Mouse (Mus musculus): Measurements from ENCODE around the gene Slc25a3. TPM values are rescaled to one million over a fixed set of nuclear protein-coding genes. Genes with fewer than 3 reads are reported as not detected.

The Slc25a3 gene
- polyA plus RNA-seq, 1 experiment: 232 TPM

GRCm38 (mm10) chr10:91101936-91102335 is 21.9 kb downstream of the Slc25a3 start:
- H3K4me1 ChIP-seq (ENCODE audit: control insufficient read depth, insufficient read depth, low read length): no peaks in the 10 kb centered on the region
- no peak for DNase-seq
- no peak overlapping the region for H3K4me3 ChIP-seq (replicated peaks; ENCODE audit: extremely low read depth, low read depth, low read length)
- TF ChIP-seq POLR2A (IDR thresholded peaks at IDR 0.05; ENCODE audit: borderline replicate concordance, extremely low read depth, low read depth, low read length) (no peak), CTCF (IDR thresholded peaks at IDR 0.05; ENCODE audit: insufficient read depth, low read length) (no peak)
- 95% methylated on average over 25 of the region's 25 CpGs for WGBS

- no peak for DNase-seq
- TF ChIP-seq POLR2A (IDR thresholded peaks at IDR 0.05; ENCODE audit: borderline replicate concordance, extremely low read depth, low read depth, low read length): no peak
- TF ChIP-seq CTCF (IDR thresholded peaks at IDR 0.05; ENCODE audit: insufficient read depth, low read length): no peak
- H3K4me1 ChIP-seq (ENCODE audit: control insufficient read depth, insufficient read depth, low read length): no peaks in the 10 kb centered on the region
- WGBS: 96% methylated on average over 1 of the region's 1 CpGs
- H3K4me3 ChIP-seq (replicated peaks; ENCODE audit: extremely low read depth, low read depth, low read length): no peak overlapping the region
Measured at GRCm38 (mm10) chr10:91100101-91100500, 23.8 kb downstream of the Slc25a3 start.

GRCm38 (mm10) chr10:91098056-91098455 is 25.8 kb downstream of the Slc25a3 start:
- 77% methylated on average over 8 of the region's 8 CpGs for WGBS
- no peak for TF ChIP-seq CTCF (IDR thresholded peaks at IDR 0.05; ENCODE audit: insufficient read depth, low read length)
- no peak for TF ChIP-seq POLR2A (IDR thresholded peaks at IDR 0.05; ENCODE audit: borderline replicate concordance, extremely low read depth, low read depth, low read length)
- Histone ChIP-seq H3K4me1 (ENCODE audit: control insufficient read depth, insufficient read depth, low read length) (no peaks in the 10 kb centered on the region), H3K4me3 (replicated peaks; ENCODE audit: extremely low read depth, low read depth, low read length) (no peak overlapping the region)
- DNase-seq: no peak

GRCm38 (mm10) chr10:91094251-91095104 is 29.4 kb downstream of the Slc25a3 start:
- no peaks in the 10 kb centered on the region for H3K4me1 ChIP-seq (ENCODE audit: control insufficient read depth, insufficient read depth, low read length)
- WGBS: 77% methylated on average over 15 of the region's 15 CpGs
- DNase-seq: no peak
- TF ChIP-seq POLR2A (IDR thresholded peaks at IDR 0.05; ENCODE audit: borderline replicate concordance, extremely low read depth, low read depth, low read length) (no peak), CTCF (IDR thresholded peaks at IDR 0.05; ENCODE audit: insufficient read depth, low read length) (no peak)
- no peak overlapping the region for H3K4me3 ChIP-seq (replicated peaks; ENCODE audit: extremely low read depth, low read depth, low read length)

- WGBS: 85% methylated on average over 4 of the region's 4 CpGs
- DNase-seq: no peak
- H3K4me1 ChIP-seq (ENCODE audit: control insufficient read depth, insufficient read depth, low read length): no peaks in the 10 kb centered on the region
Measured at GRCm38 (mm10) chr10:91092812-91093211, 31.0 kb downstream of the Slc25a3 start.

GRCm38 (mm10) chr10:91083393-91083927 is 40.4 kb downstream of the Slc25a3 start:
- Histone ChIP-seq H3K4me1 (ENCODE audit: control insufficient read depth, insufficient read depth, low read length) (peaks cover 2% of the 10 kb centered on the region; the same call in 1 of the 2 replicates), H3K4me3 (replicated peaks; ENCODE audit: extremely low read depth, low read depth, low read length) (peak overlapping the region; percentile 73)
- WGBS: 31% methylated on average over 12 of the region's 12 CpGs
- DNase-seq: no peak
- no peak for TF ChIP-seq POLR2A (IDR thresholded peaks at IDR 0.05; ENCODE audit: borderline replicate concordance, extremely low read depth, low read depth, low read length)
- no peak for TF ChIP-seq CTCF (IDR thresholded peaks at IDR 0.05; ENCODE audit: insufficient read depth, low read length)

More at GRCm38 (mm10) chr10:91092812-91093211, 31.0 kb downstream of the Slc25a3 start:
- TF ChIP-seq POLR2A (IDR thresholded peaks at IDR 0.05; ENCODE audit: borderline replicate concordance, extremely low read depth, low read depth, low read length) (no peak), CTCF (IDR thresholded peaks at IDR 0.05; ENCODE audit: insufficient read depth, low read length) (no peak)
- H3K4me3 ChIP-seq (replicated peaks; ENCODE audit: extremely low read depth, low read depth, low read length): no peak overlapping the region

- Histone ChIP-seq H3K4me1 (ENCODE audit: control insufficient read depth, insufficient read depth, low read length) (peaks cover 2% of the 10 kb centered on the region; the same call in 1 of the 2 replicates), H3K4me3 (replicated peaks; ENCODE audit: extremely low read depth, low read depth, low read length) (peak within 1 kb of the TSS; percentile 98)
- TF ChIP-seq CTCF (IDR thresholded peaks at IDR 0.05; ENCODE audit: insufficient read depth, low read length): no peak
- TF ChIP-seq POLR2A (IDR thresholded peaks at IDR 0.05; ENCODE audit: borderline replicate concordance, extremely low read depth, low read depth, low read length): peak; percentile 91
- DNase-seq: peak; percentile 100
- WGBS: 1% methylated on average over 87 of the region's 87 CpGs
Measured at GRCm38 (mm10) chr10:91082550-91083392, 41.1 kb downstream of the Slc25a3 start, which contains the start of the genes Apaf1 and Ikbip. TSS of gene Apaf1 (minus strand) at chr10:91082770. TSS of gene Ikbip (plus strand) at chr10:91082940.

- TF ChIP-seq POLR2A (IDR thresholded peaks at IDR 0.05; ENCODE audit: borderline replicate concordance, extremely low read depth, low read depth, low read length): no peak
- no peak for TF ChIP-seq CTCF (IDR thresholded peaks at IDR 0.05; ENCODE audit: insufficient read depth, low read length)
- Histone ChIP-seq H3K4me3 (replicated peaks; ENCODE audit: extremely low read depth, low read depth, low read length) (peak overlapping the region; percentile 98), H3K4me1 (ENCODE audit: control insufficient read depth, insufficient read depth, low read length) (peaks cover 2% of the 10 kb centered on the region; the same call in 1 of the 2 replicates)
- DNase-seq: no peak
- WGBS: under 1% methylated on average over 27 of the region's 27 CpGs
Measured at GRCm38 (mm10) chr10:91081959-91082507, 41.8 kb downstream of the Slc25a3 start.

GRCm38 (mm10) chr10:91080540-91080939 is 43.3 kb downstream of the Slc25a3 start:
- Histone ChIP-seq H3K4me1 (ENCODE audit: control insufficient read depth, insufficient read depth, low read length) (peaks cover 2% of the 10 kb centered on the region; the same call in 1 of the 2 replicates), H3K4me3 (replicated peaks; ENCODE audit: extremely low read depth, low read depth, low read length) (peak overlapping the region; percentile 31)
- DNase-seq: no peak
- no peak for TF ChIP-seq POLR2A (IDR thresholded peaks at IDR 0.05; ENCODE audit: borderline replicate concordance, extremely low read depth, low read depth, low read length)
- TF ChIP-seq CTCF (IDR thresholded peaks at IDR 0.05; ENCODE audit: insufficient read depth, low read length): no peak
- 44% methylated on average over 5 of the region's 5 CpGs for WGBS

Data from lung, adult 2 months (tissue).